Mouse (Mus musculus): ENCODE data around the gene Itpr1.

- no peak for TF ChIP-seq CTCF (IDR thresholded peaks at IDR 0.05; ENCODE audit: low read depth, low read length)
- TF ChIP-seq POLR2A (IDR thresholded peaks at IDR 0.05; ENCODE audit: extremely low read depth, insufficient read depth, low read length) = no peak
Measured at GRCm38 (mm10) chr6:108458826-108459225, 245.9 kb downstream of the Itpr1 start.
